31 mouse cellular contexts compared by ENCODE assay signal in genomic region chr1:72935084-72935483, GRCm38 (mm10).
DNase-seq lines count a peak whose midpoint lies in the region; ATAC-seq and TF ChIP-seq lines count a peak whose summit lies in the region.
"Had no signal": no experiment of that assay in that cellular context is flagged by ENCODE, and none has a peak within 500 bp of the region (broad histone marks: within the 10 kb centered on the region; RNA-seq: fewer than 3 reads in every experiment).

No protein-coding gene starts in this region.

- no peak for TF ChIP-seq CTCF in heart, postnatal 0 days (IDR thresholded peaks at IDR 0.05; ENCODE audit: low read depth)

- no peak overlapping the region for H3K9ac ChIP-seq in heart, embryonic 14.5 days (ENCODE audit: low read length)
- no peak overlapping the region for H3K9ac ChIP-seq in heart, postnatal 0 days (replicated peaks; ENCODE audit: low read depth, low read length)
- no peak overlapping the region for H3K9ac ChIP-seq in heart, embryonic 12.5 days
- H3K9ac ChIP-seq: embryonic facial prominence, embryonic 13.5 days; forebrain, embryonic 13.5 days; hindbrain, embryonic 13.5 days; intestine, embryonic 15.5 days; kidney, embryonic 15.5 days had no signal

- WGBS in heart, embryonic 14.5 days = 32% methylated on average over 4 of the region's 4 CpGs
- WGBS in heart, postnatal 0 days = 41% methylated on average over 4 of the region's 4 CpGs
- WGBS in heart, embryonic 12.5 days = 45% methylated on average over 4 of the region's 4 CpGs

- no peaks in the 10 kb centered on the region for H3K36me3 ChIP-seq in heart, embryonic 14.5 days (ENCODE audit: control insufficient read depth, insufficient read depth, low read length)
- no peaks in the 10 kb centered on the region for H3K36me3 ChIP-seq in heart, postnatal 0 days (replicated peaks; ENCODE audit: control insufficient read depth, insufficient read depth, low read length)
- H3K36me3 ChIP-seq in heart, embryonic 12.5 days = no peaks in the 10 kb centered on the region
- H3K36me3 ChIP-seq: embryonic facial prominence, embryonic 10.5 days; embryonic facial prominence, embryonic 13.5 days; forebrain, embryonic 10.5 days; hindbrain, embryonic 10.5 days; hindbrain, embryonic 13.5 days; intestine, embryonic 15.5 days; kidney, embryonic 15.5 days had no signal

- no peak for TF ChIP-seq EP300 in heart, postnatal 0 days (IDR thresholded peaks at IDR 0.05; ENCODE audit: low read depth)

- H3K4me2 ChIP-seq in heart, embryonic 14.5 days (ENCODE audit: low read length) = no peak overlapping the region
- H3K4me2 ChIP-seq in heart, postnatal 0 days (ENCODE audit: low read depth, low read length) = no peak overlapping the region
- H3K4me2 ChIP-seq in heart, embryonic 12.5 days = no peak overlapping the region
- H3K4me2 ChIP-seq: embryonic facial prominence, embryonic 13.5 days; forebrain, embryonic 13.5 days; hindbrain, embryonic 13.5 days; intestine, embryonic 15.5 days; kidney, embryonic 15.5 days had no signal

- no peak overlapping the region for H3K4me3 ChIP-seq in heart, embryonic 14.5 days (ENCODE audit: control insufficient read depth in 1 of 2, insufficient read depth in 1 of 2, low read depth in 1 of 2, low read length in 2 of 2)
- H3K4me3 ChIP-seq in heart, postnatal 0 days (ENCODE audit: low read depth, low read length) = no peak overlapping the region
- H3K4me3 ChIP-seq in heart, embryonic 12.5 days = no peak overlapping the region
- H3K4me3 ChIP-seq: embryonic facial prominence, embryonic 10.5 days; embryonic facial prominence, embryonic 13.5 days; erythroblast, embryonic 14.5 days; forebrain, embryonic 10.5 days; forebrain, embryonic 13.5 days; hindbrain, embryonic 10.5 days; hindbrain, embryonic 13.5 days; intestine, embryonic 15.5 days; kidney, embryonic 15.5 days had no signal

- ATAC-seq in heart, embryonic 14.5 days (ENCODE audit: insufficient number of reproducible peaks, insufficient read depth, low FRiP score, low read depth) = 0 out of 2 replicates have a peak, but pooled peaks have one; percentile 26
- ATAC-seq in heart, postnatal 0 days (ENCODE audit: insufficient read depth, low read depth) = peak; percentile 60; the same call in 1 of the 2 replicates
- ATAC-seq in heart, embryonic 12.5 days (ENCODE audit: insufficient number of reproducible peaks, low FRiP score) = no peak; the same call in 1 of the 2 replicates
- ATAC-seq: activated CD4-positive, CD25-positive, alpha-beta regulatory T cell, adult 4 months; CD4-positive, CD25-positive, alpha-beta regulatory T cell, adult 4 months; forebrain, embryonic 13.5 days; forebrain, embryonic 16.5 days; hindbrain, embryonic 16.5 days; intestine, embryonic 15.5 days had no signal

- no peak overlapping the region for H3K27ac ChIP-seq in heart, embryonic 14.5 days (replicated peaks in 1 of 2; ENCODE audit: control insufficient read depth in 1 of 2, insufficient read depth in 1 of 2, low read depth in 2 of 2, low read length in 2 of 2)
- H3K27ac ChIP-seq in heart, postnatal 0 days (ENCODE audit: low read depth) = no peak overlapping the region
- H3K27ac ChIP-seq in heart, embryonic 12.5 days (ENCODE audit: poor library complexity, severe bottlenecking) = no peak overlapping the region
- H3K27ac ChIP-seq: embryonic facial prominence, embryonic 10.5 days; embryonic facial prominence, embryonic 13.5 days; forebrain, embryonic 10.5 days; forebrain, embryonic 13.5 days; hindbrain, embryonic 10.5 days; hindbrain, embryonic 13.5 days; intestine, embryonic 15.5 days; kidney, embryonic 15.5 days had no signal

- no peaks in the 10 kb centered on the region for H3K27me3 ChIP-seq in heart, embryonic 14.5 days (ENCODE audit: control insufficient read depth, insufficient read depth, low read length)
- H3K27me3 ChIP-seq in heart, postnatal 0 days (ENCODE audit: control insufficient read depth, insufficient read depth, low read length) = no peaks in the 10 kb centered on the region
- no peaks in the 10 kb centered on the region for H3K27me3 ChIP-seq in heart, embryonic 12.5 days (replicated peaks)
- H3K27me3 ChIP-seq: embryonic facial prominence, embryonic 13.5 days; forebrain, embryonic 13.5 days; hindbrain, embryonic 13.5 days; intestine, embryonic 15.5 days; kidney, embryonic 15.5 days had no signal

- H3K4me1 ChIP-seq in heart, embryonic 14.5 days (ENCODE audit: control insufficient read depth in 2 of 2, insufficient read depth in 2 of 2, low read length in 2 of 2) = peaks cover 8 to 12% of the 10 kb centered on the region in 2 experiments
- H3K4me1 ChIP-seq in heart, postnatal 0 days (ENCODE audit: control insufficient read depth, insufficient read depth) = no peaks in the 10 kb centered on the region
- H3K4me1 ChIP-seq in heart, embryonic 12.5 days (replicated peaks) = 0 out of 2 replicates have a peak, but pooled peaks cover 3% of the 10 kb centered on the region
- H3K4me1 ChIP-seq: embryonic facial prominence, embryonic 13.5 days; forebrain, embryonic 10.5 days; forebrain, embryonic 13.5 days; hindbrain, embryonic 10.5 days; hindbrain, embryonic 13.5 days; intestine, embryonic 15.5 days; kidney, embryonic 15.5 days had no signal

- no peaks in the 10 kb centered on the region for H3K9me3 ChIP-seq in heart, embryonic 14.5 days (ENCODE audit: control insufficient read depth, low read length)
- H3K9me3 ChIP-seq in heart, postnatal 0 days (replicated peaks; ENCODE audit: control insufficient read depth, low read length) = no peaks in the 10 kb centered on the region
- H3K9me3 ChIP-seq in heart, embryonic 12.5 days (replicated peaks) = no peaks in the 10 kb centered on the region
- H3K9me3 ChIP-seq: embryonic facial prominence, embryonic 10.5 days; embryonic facial prominence, embryonic 13.5 days; forebrain, embryonic 10.5 days; forebrain, embryonic 13.5 days; hindbrain, embryonic 10.5 days; hindbrain, embryonic 13.5 days; intestine, embryonic 15.5 days; kidney, embryonic 15.5 days had no signal

- intact Hi-C loops in heart, postnatal 10 days (cut with DNase I) = no loop called here
- intact Hi-C loops in left cerebral cortex, postnatal 25 days (cut with DNase I) = no loop called here

- DNase-seq in heart, adult 11 months = peak; percentile 86
- no peak for DNase-seq in heart, adult 9 months (ENCODE audit: low spot score in 2 of 2)
- no peak for DNase-seq in heart, postnatal 10 days
- DNase-seq in heart, postnatal 0 days (ENCODE audit: low spot score) = no peak
- DNase-seq in skeletal muscle tissue, adult 2 months (ENCODE audit: low read depth, low spot score) = peak; percentile 43
- DNase-seq in left cerebral cortex, postnatal 25 days (ENCODE audit: low spot score in 2 of 2) = no peak
- DNase-seq: adrenal gland, adult 8-10 months; adrenal gland, postnatal 25 days; cerebellum, adult 11-12 months; cerebellum, adult 8-10 months; cerebellum, postnatal 10 days; cerebellum, postnatal 36 days; embryo, embryonic 11 days; heart, postnatal 14 days; kidney, adult 11 months; kidney, adult 8-10 months had no signal

Comparison
In these comparisons a context has a peak if more than half of its experiments do, and no peak if none do; other contexts are left out.
1. DNase-seq: peak in heart, adult 11 months (single experiment) and skeletal muscle tissue, adult 2 months (single experiment); none in heart, adult 9 months (0 of 2), heart, postnatal 10 days (0 of 2), heart, postnatal 0 days (single experiment) and left cerebral cortex, postnatal 25 days (0 of 2).